Mouse (Mus musculus) neutrophil, adult 65 days (primary cell): Measurements from ENCODE around the gene Olfr1156. TPM values are rescaled to one million over a fixed set of nuclear protein-coding genes. Genes with fewer than 3 reads are reported as not detected.

Experiments
- total RNA-seq: library from RNA; stranded (reverse); gene quantifications from 2 replicates; pipeline ENCODE4 v1.2.4, GENCODE M21; 2023

Gene Olfr1156
- not detected in 2 replicates for total RNA-seq

GRCm38 (mm10) chr2:87953000-87953399 is at the start of gene Olfr1156:
TSS of gene Olfr1156 (minus strand) at chr2:87953100.

GRCm38 (mm10) chr2:87989813-87990212 is 36.9 kb upstream of the Olfr1156 start, which contains the start of gene Olfr1158:
TSS of gene Olfr1158 (plus strand) at chr2:87990113.

GRCm38 (mm10) chr2:87974563-87974962 is 21.7 kb upstream of the Olfr1156 start, which contains the start of gene Olfr74:
TSS of gene Olfr74 (minus strand) at chr2:87974663.

GRCm38 (mm10) chr2:87968199-87968598 is 15.3 kb upstream of the Olfr1156 start, which contains the start of gene Olfr1157:
TSS of gene Olfr1157 (minus strand) at chr2:87968299.

GRCm38 (mm10) chr2:87945037-87945436 is 7.9 kb downstream of the Olfr1156 start, which contains the start of gene Olfr1155:
TSS of gene Olfr1155 (minus strand) at chr2:87945137.

GRCm38 (mm10) chr2:87905066-87905465 is 47.8 kb downstream of the Olfr1156 start, which contains the start of gene Olfr1154:
TSS of gene Olfr1154 (minus strand) at chr2:87905166.

Other genes starting within 250 kb of the Olfr1156 start
- gene Olfr1137, start 239.9 kb downstream of the Olfr1156 start, total RNA-seq: not detected in 2 replicates
- not detected in 2 replicates for gene Olfr1138, start 213.1 kb downstream of the Olfr1156 start, total RNA-seq
- not detected in 2 replicates for gene Olfr1140, start 209.3 kb downstream of the Olfr1156 start, total RNA-seq
- not detected in 2 replicates for gene Olfr1141, start 199.1 kb downstream of the Olfr1156 start, total RNA-seq
- not detected in 2 replicates for gene Olfr152, start 173.6 kb downstream of the Olfr1156 start, total RNA-seq
- gene Olfr1143, start 152.5 kb downstream of the Olfr1156 start, total RNA-seq: not detected in 2 replicates
- not detected in 2 replicates for gene Olfr1145, start 143.3 kb downstream of the Olfr1156 start, total RNA-seq
- not detected in 2 replicates for gene Olfr1148, start 122.6 kb downstream of the Olfr1156 start, total RNA-seq
- not detected in 2 replicates for gene Olfr1150-ps1, start 109.1 kb downstream of the Olfr1156 start, total RNA-seq
- not detected in 2 replicates for gene Olfr1151, start 97.2 kb downstream of the Olfr1156 start, total RNA-seq
- gene Olfr1152, start 86.6 kb downstream of the Olfr1156 start, total RNA-seq: not detected in 2 replicates
- gene Olfr1153, start 58.1 kb downstream of the Olfr1156 start, total RNA-seq: not detected in 2 replicates
- not detected in 2 replicates for gene Olfr1154, start 47.9 kb downstream of the Olfr1156 start, total RNA-seq
- not detected in 2 replicates for gene Olfr1155, start 8.0 kb downstream of the Olfr1156 start, total RNA-seq
- not detected in 2 replicates for gene Olfr1157, start 15.2 kb upstream of the Olfr1156 start, total RNA-seq
- gene Olfr74, start 21.6 kb upstream of the Olfr1156 start, total RNA-seq: not detected in 2 replicates
- gene Olfr1158, start 37.0 kb upstream of the Olfr1156 start, total RNA-seq: not detected in 2 replicates
- gene Olfr1160, start 55.2 kb upstream of the Olfr1156 start, total RNA-seq: not detected in 2 replicates
- not detected in 2 replicates for gene Olfr1161, start 69.7 kb upstream of the Olfr1156 start, total RNA-seq
- not detected in 2 replicates for gene Olfr73, start 84.6 kb upstream of the Olfr1156 start, total RNA-seq
- gene Olfr1162, start 98.0 kb upstream of the Olfr1156 start, total RNA-seq: not detected in 2 replicates
- gene Olfr1163, start 118.7 kb upstream of the Olfr1156 start, total RNA-seq: not detected in 2 replicates
- not detected in 2 replicates for gene Olfr1164, start 140.9 kb upstream of the Olfr1156 start, total RNA-seq
- gene Olfr1166, start 175.2 kb upstream of the Olfr1156 start, total RNA-seq: not detected in 2 replicates
- not detected in 2 replicates for gene Olfr1167, start 202.1 kb upstream of the Olfr1156 start, total RNA-seq
- gene Olfr1168, start 228.8 kb upstream of the Olfr1156 start, total RNA-seq: not detected in 2 replicates